Mouse (Mus musculus) midbrain, postnatal 0 days (tissue): ENCODE data around the gene Gsdma. TPM values are rescaled to one million over a fixed set of nuclear protein-coding genes. Genes with fewer than 3 reads are reported as not detected.
A peak's percentile ranks its signal among the peaks of the same experiment; 100 is the strongest.
"Not testable (repeated sequence)": the region's sequence is repeated elsewhere in the genome, so short reads cannot be mapped to it uniquely, and the experiment has no call there.

ENCODE experiments used
- ATAC-seq: fragments of 200-750 bp; cut with Nextera tagmentation; 2 replicates; pipeline ENCODE4 v1.8.0; 2017; ENCODE audit warnings: moderate number of reproducible peaks, mild to moderate bottlenecking, moderate TSS enrichment, moderate library complexity; ENCODE audit not compliant: low FRiP score
- DNase-seq: peaks from one replicate; pipeline ENCODE4 v3.0.0-alpha.2; 2015; ENCODE audit warnings: low spot score
- H3K27ac ChIP-seq: fragments of 300-500 bp; sonication (generic); 2 replicates; pipeline ENCODE4 v1.5.1; 2014; ENCODE audit warnings: low read depth, mild to moderate bottlenecking, low read length, mixed read lengths
- H3K27me3 ChIP-seq: fragments of 300-500 bp; sonication (generic); 2 replicates; pipeline ENCODE4 v1.6.1; 2014; ENCODE audit warnings: low read length, control low read depth, mixed read lengths; ENCODE audit not compliant: insufficient read depth
- H3K36me3 ChIP-seq: fragments of 300-500 bp; sonication (generic); 2 replicates; pipeline ENCODE4 v1.6.1; 2014; ENCODE audit warnings: low read length, control low read depth, mixed read lengths; ENCODE audit not compliant: insufficient read depth
- H3K4me1 ChIP-seq: fragments of 300-500 bp; sonication (generic); 2 replicates; pipeline ENCODE4 v1.6.1; 2014; ENCODE audit warnings: mild to moderate bottlenecking, control low read depth, antibody characterized with exemption, low read length, mixed read lengths; ENCODE audit not compliant: insufficient read depth
- H3K4me2 ChIP-seq: fragments of 300-500 bp; sonication (generic); 2 replicates; pipeline ENCODE4 v1.6.1; 2014; ENCODE audit warnings: low read depth, mild to moderate bottlenecking, low read length, mixed read lengths; ENCODE audit not compliant: poor library complexity, severe bottlenecking
- H3K4me3 ChIP-seq: fragments of 300-500 bp; sonication (generic); 2 replicates; pipeline ENCODE4 v1.5.1; 2014; ENCODE audit warnings: low read depth, mild to moderate bottlenecking, low read length, moderate library complexity
- H3K9ac ChIP-seq: fragments of 300-500 bp; sonication (generic); replicated peaks from 2 replicates; pipeline ENCODE4 v1.6.1; 2014; ENCODE audit warnings: mild to moderate bottlenecking, low read length, moderate library complexity, mixed read lengths; ENCODE audit not compliant: poor library complexity, severe bottlenecking
- H3K9me3 ChIP-seq: fragments of 300-500 bp; sonication (generic); 2 replicates; pipeline ENCODE4 v1.6.1; 2016; ENCODE audit warnings: low read length, control low read depth
- CTCF ChIP-seq: IDR thresholded peaks from 2 replicates; pipeline ENCODE4 v1.5.1; 2016; ENCODE audit warnings: antibody characterized with exemption, mild to moderate bottlenecking
- WGBS: fragments of 180-500 bp; shearing (Covaris S2); extraction: QIAGEN DNeasy Blood & Tissue Kit; methylation state at CpG from one replicate; pipeline ENCODE4 v1.1.7; 2014; 5-methylcytosine and 5-hydroxymethylcytosine counted together
- polyA plus RNA-seq: library from polyadenylated mRNA; unstranded; fragments of >200 nt; fragmentation: Nextera tagmentation; extraction: Ambion mirVana; gene quantifications from 2 replicates; pipeline ENCODE4 v1.2.1, GENCODE M21; 2015
- total RNA-seq: library from RNA; depleted of rRNA; stranded (reverse); fragments of >200 nt; gene quantifications from 2 replicates; pipeline ENCODE4 v1.2.3, GENCODE M21; 2014

The Gsdma gene
- total and polyA plus RNA-seq, 2 experiments from 2014 or later = 0.05 TPM; not detected in 1

GRCm38 (mm10) chr11:98672482-98672881 is 8.3 kb downstream of the Gsdma start:
- Histone ChIP-seq H3K27ac (no peak overlapping the region), H3K4me2 (no peak overlapping the region)
- no peak for TF ChIP-seq CTCF

GRCm38 (mm10) chr11:98673136-98673535 is 9.0 kb downstream of the Gsdma start:
- WGBS = 3% methylated on average over 6 of the region's 7 CpGs
- H3K27me3 ChIP-seq, H3K4me3 ChIP-seq, H3K4me2 ChIP-seq, H3K4me1 ChIP-seq, H3K27ac ChIP-seq, H3K36me3 ChIP-seq, H3K9ac ChIP-seq, H3K9me3 ChIP-seq, ATAC-seq: not testable (repeated sequence)
- DNase-seq = peak; percentile 75
- TF ChIP-seq CTCF = peak; percentile 69

More at GRCm38 (mm10) chr11:98672482-98672881, 8.3 kb downstream of the Gsdma start:
- no peaks in the 10 kb centered on the region for H3K4me1 ChIP-seq
- no peak for ATAC-seq
- H3K4me3 ChIP-seq = no peak overlapping the region
- H3K9me3 ChIP-seq = no peaks in the 10 kb centered on the region
- 90% methylated on average over 5 of the region's 5 CpGs for WGBS
- 0 out of 2 replicates have a peak, but pooled peaks cover 4% of the 10 kb centered on the region for H3K27me3 ChIP-seq
- H3K9ac ChIP-seq = no peak overlapping the region
- DNase-seq = no peak
- H3K36me3 ChIP-seq = no peaks in the 10 kb centered on the region

- Histone ChIP-seq H3K4me3 (no peak overlapping the region), H3K4me1 (no peaks in the 10 kb centered on the region), H3K4me2 (no peak overlapping the region), H3K9me3 (no peaks in the 10 kb centered on the region), H3K9ac (no peak overlapping the region), H3K27me3 (no peaks in the 10 kb centered on the region), H3K27ac (no peak overlapping the region), H3K36me3 (no peaks in the 10 kb centered on the region)
- ATAC-seq (no peak), DNase-seq (no peak)
- no peak for TF ChIP-seq CTCF
- 45% methylated on average over 7 of the region's 7 CpGs for WGBS
Observed at GRCm38 (mm10) chr11:98675829-98676363, 11.7 kb downstream of the Gsdma start.

GRCm38 (mm10) chr11:98680023-98680422 is 15.9 kb downstream of the Gsdma start:
- no peak overlapping the region for H3K27ac ChIP-seq
- ATAC-seq (no peak), DNase-seq (no peak)
- 0 out of 2 replicates have a peak, but pooled peaks cover 5% of the 10 kb centered on the region for H3K4me1 ChIP-seq
- H3K36me3 ChIP-seq = no peaks in the 10 kb centered on the region
- H3K9me3 ChIP-seq = no peaks in the 10 kb centered on the region
- 94% methylated on average over 1 of the region's 1 CpGs for WGBS
- H3K4me2 ChIP-seq = no peak overlapping the region
- H3K9ac ChIP-seq = no peak overlapping the region
- TF ChIP-seq CTCF = peak; percentile 28; the same call in 1 of the 2 replicates
- no peaks in the 10 kb centered on the region for H3K27me3 ChIP-seq
- no peak overlapping the region for H3K4me3 ChIP-seq

GRCm38 (mm10) chr11:98680595-98680994 is 16.4 kb downstream of the Gsdma start:
- not testable (repeated sequence) for H3K36me3 ChIP-seq, ATAC-seq, H3K4me3 ChIP-seq, DNase-seq, H3K4me1 ChIP-seq, H3K9me3 ChIP-seq, H3K27me3 ChIP-seq, H3K27ac ChIP-seq, H3K4me2 ChIP-seq, H3K9ac ChIP-seq
- 89% methylated on average over 4 of the region's 4 CpGs for WGBS

- H3K9ac ChIP-seq = no peak overlapping the region
- ATAC-seq (no peak), DNase-seq (no peak)
- H3K36me3 ChIP-seq = peaks cover 6% of the 10 kb centered on the region
- H3K27me3 ChIP-seq = no peaks in the 10 kb centered on the region
- H3K27ac ChIP-seq = no peak overlapping the region
- TF ChIP-seq CTCF = no peak
- 0 out of 2 replicates have a peak, but pooled peaks cover 5% of the 10 kb centered on the region for H3K4me1 ChIP-seq
- H3K4me2 ChIP-seq = no peak overlapping the region
- no peak overlapping the region for H3K4me3 ChIP-seq
- 79% methylated on average over 4 of the region's 4 CpGs for WGBS
- no peaks in the 10 kb centered on the region for H3K9me3 ChIP-seq
Observed at GRCm38 (mm10) chr11:98681186-98681585, 17.0 kb downstream of the Gsdma start.
